Mouse (Mus musculus) thymus, postnatal 36 days (tissue): ENCODE measurements around the gene Cdc45.
A peak's percentile ranks its signal among the peaks of the same experiment; 100 is the strongest.
"Not testable (repeated sequence)": the region's sequence is repeated elsewhere in the genome, so short reads cannot be mapped to it uniquely, and the experiment has no call there.

Experiments used
- DNase-seq, 2 experiments: peaks; one replicate each; pipeline ENCODE4 v3.0.0; 2022; ENCODE audit warnings: mixed read lengths in 2 of 2

Cdc45 gene

DNA sequence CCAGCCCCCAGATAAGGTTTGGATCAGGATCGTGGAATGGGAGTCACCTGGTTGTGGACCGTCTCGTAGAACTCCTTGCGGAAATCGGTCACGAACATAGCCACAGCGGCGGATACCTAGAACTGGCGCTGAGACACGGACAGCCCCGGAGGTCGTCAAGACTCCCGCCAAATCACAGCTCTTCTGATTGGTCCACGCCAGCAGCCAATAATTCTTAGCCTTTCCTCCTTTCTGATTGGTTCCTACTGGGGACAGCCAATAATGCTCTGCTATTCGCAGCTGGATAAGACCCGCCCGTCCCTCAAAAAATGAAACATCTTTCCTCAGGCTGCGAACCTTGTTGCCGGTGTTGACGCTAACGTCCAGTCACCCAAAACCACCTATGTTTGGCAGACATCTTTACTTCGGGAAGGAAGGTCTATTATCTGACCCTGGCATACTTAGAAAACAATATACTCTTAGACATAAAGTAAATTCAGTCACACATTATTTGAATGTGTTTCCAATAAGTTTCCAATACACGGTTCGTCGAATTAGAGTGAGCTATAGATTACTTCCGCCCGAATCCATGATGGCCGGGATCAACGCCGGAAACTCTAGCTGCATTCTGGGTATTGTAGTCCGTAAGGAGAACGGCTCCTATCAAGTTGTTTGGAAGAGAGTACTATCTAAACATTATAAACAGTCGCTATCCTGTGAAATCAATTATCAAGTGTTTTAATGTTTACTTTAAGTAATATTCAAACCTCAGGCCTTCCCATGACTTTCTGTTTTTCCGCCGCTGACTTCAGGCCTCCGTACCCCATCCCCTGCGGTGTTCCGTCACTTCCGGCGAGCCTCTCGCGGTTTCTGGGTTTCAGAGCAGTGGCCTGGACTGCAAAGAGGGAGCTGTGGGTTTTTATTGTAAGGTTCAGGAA lies at the start of gene Cdc45, which contains the start of gene Ufd1:
Gene Cdc45, minus strand, starts transcription at position 520 of the 917 bp plus-strand sequence.
Gene Ufd1, plus strand, starts transcription at position 312 of the 917 bp plus-strand sequence.
- DNase-seq, result peak; percentile 77 to 84

DNA sequence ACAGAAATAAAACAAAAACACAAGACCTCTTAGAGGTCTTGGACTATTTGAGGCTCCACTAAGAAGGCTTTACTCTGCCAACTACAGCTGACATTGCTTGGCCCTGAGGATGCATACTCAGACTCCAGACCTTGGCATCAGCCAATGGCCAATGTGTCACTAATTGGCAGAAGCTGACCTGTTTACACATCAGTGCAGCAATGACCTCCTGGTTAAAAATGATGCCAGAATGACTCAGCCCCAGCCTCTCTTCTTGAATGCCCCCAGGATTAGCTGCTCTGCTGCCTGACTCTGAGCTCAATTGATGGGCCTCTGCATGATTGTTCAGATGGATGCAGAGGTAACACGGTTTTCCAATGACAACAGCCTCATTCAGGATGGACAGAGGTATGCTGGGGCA lies 48.4 kb upstream of the Cdc45 start:
- DNase-seq, result no peak

DNA sequence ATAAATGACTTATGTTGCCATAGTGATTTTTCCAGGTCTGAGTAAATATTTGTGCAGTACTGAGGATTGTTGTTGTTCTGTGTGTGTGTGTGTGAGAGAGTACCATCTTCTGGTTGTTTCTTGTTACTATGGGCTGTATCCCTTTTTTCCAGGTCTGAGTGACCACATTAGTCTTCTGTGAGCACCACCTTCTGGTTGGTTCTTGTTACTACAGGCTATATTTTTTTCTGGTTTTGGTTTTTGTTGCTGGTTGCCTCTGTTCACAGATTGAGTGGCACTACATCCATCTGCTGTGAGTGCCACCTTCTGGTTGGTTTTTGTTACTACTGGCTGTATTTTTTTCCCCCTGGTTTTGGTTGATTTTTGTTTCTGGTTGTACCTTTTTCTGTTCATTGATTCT lies 46.8 kb upstream of the Cdc45 start:
- DNase-seq, result no peak

DNA sequence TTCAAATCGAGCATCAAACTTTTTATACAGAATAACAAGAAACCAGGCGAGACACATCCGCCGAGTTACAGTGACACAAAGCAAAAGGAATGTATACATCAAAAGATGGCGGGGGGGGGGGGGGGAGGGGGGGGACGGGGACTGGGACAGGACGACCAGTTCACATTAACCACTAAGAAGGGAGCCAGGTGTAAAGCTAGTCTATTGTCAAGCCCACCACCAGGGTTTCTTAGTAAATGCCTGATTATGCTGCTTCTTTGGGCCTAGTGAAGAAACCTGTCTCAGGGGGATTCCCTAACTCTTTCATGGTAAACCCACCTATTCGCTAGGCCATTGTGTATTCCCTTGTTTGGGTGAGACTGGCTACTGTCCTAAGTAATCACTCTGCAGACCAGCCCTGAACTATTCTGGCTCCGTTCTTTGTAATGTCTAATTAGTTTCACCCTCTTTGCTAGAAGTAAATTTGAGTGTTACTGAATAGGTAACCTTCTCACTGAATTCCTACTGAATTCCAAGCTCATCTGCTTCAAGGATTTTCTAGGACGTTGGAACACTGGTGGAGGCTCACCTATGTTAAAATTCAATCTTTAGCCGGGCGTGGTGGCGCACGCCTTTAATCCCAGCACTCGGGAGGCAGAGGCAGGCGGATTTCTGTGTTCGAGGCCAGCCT lies 37.9 kb upstream of the Cdc45 start:
- DNase-seq, result not testable (repeated sequence)

DNA sequence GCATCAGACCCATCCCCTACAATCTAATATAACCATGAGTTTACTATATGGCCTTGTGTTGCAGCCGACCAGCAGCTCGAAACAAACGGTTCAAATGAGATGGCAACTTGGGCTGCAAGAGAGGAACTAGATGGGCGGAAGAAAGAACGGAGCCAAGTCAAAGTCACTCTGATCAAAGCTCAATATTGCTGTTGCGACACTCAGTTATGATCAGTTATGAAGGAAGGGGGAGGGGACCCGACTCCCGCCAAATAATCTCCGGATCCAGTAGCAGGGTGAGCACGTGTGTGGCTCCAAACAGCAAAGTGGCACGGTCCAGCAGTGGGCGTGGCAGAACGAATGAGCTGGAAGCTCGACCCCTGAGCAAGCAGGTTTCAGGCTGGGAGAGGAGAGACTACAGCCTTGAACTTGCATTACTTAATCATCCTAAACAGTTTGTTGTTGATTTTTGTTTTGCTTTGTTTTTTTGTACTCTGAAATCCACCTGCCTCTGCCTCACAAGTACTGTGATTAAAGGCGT lies 34.6 kb upstream of the Cdc45 start:
- no peak for DNase-seq

DNA sequence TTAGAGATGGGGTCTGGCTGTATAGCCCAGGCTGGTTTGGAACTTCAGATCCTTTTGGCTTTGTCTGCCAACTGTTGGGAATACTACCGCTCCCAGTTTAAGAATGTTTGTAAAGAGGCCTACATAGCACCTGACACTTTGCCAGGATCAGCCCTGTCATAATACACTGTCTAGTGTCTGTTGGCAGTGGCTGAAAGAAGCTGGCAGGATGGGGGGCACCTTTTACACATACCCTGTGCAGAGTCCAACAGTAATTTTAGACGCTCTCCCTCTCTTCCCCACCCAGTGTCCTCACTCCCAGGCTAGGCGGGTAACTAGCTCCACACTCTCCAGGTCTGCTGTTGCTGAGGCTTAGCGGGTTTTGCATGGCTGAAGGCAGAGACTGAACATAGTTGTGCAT lies 26.6 kb upstream of the Cdc45 start:
- no peak for DNase-seq

DNA sequence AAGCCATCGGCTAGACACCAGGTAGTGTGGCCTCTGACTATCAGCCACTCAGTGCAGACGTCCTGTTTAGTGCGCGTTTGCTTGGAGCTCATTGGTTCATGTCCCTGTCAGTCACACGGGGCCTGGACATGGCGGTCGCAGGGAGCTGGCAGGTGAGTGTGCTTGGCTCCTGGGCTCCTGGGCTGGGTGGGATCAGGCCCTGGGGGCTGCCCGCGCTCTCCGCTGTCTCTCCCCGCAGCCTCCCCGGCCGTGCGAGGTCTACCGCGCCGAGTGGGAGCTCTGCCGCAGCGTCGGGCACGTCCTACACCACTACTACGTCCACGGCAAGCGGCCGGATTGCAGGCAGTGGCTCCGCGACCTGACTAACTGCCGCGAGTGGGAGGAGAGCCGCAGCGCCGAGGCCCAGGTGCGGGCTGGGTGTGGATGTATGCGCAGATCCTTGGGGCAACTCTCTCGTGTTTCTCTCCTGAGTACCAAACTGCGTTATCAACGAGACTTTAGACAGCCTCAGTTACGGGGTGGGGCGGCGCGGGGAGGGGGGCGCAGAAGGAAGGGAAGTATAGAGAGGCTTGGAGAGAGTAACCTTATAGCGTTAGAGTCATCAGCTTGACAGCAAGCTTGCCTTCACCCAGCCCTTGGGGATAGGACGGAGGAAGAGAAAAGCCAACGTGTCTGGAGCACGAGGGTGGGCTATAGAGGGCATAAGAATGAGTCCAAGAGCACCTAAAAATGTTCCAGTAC lies 24.9 kb upstream of the Cdc45 start, which contains the start of the genes 2510002D24Rik and Gm28539:
Gene 2510002D24Rik, plus strand, starts transcription at position 111 of the 741 bp plus-strand sequence.
Gene Gm28539, plus strand, starts transcription at position 117 of the 741 bp plus-strand sequence.
- DNase-seq, result peak; percentile 94 to 95

DNA sequence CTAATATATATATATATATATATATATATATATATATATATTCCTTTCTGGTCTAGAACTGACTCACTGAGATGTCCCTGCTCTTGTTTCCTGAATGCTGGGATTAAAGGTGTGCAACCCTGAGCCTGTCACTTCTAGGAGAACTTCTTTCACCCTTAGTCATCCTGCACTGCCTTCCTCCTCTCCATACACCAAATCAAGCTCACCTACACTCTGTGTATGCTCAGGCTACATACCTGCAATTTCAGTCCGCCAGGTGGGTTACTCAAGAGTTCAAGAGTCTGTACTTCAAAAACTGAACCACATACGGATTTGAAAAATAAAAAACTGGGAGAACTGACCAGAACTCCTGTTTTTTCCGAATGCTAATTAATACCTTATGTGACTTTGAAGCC lies 24.3 kb upstream of the Cdc45 start:
- no peak for DNase-seq

DNA sequence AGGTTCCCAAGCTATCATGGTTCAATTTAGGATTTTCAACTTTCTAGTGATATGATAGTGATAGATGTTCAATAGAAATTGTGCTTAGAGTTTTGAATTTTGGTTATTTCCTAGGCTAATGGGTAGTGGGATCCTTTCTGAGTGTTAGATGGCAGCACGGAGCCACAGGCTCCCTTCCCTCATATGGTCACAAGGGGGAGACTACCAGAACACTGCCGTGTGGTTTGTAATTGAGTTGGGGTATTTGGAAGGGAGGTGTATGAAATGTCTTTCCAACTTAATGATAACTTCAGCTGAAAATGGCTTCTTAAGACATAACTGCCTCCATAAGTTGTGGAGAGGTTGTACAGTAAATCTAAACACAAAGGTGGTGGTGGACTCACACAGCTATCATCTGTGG lies 21.7 kb upstream of the Cdc45 start:
- DNase-seq, result no peak

DNA sequence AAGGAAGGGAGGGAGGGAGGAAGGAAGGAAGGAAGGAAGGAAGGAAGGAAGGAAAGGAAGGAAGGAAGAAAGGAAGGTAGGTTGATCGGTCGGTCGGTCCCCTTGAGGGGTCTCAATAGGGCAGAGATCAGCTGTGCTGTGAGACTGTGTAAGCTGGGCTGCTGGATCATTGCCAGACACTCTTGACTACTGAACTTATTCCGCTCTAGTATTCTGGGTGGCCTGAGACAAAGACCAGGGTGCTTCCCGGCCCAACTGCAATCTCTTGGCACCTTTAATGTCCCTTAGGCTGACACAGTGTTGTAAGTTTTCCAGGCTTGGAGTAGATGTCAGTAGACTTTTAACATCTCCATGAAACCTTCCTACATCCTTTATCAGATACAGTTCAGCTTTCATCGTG lies 17.3 kb upstream of the Cdc45 start:
- DNase-seq, result no peak

DNA sequence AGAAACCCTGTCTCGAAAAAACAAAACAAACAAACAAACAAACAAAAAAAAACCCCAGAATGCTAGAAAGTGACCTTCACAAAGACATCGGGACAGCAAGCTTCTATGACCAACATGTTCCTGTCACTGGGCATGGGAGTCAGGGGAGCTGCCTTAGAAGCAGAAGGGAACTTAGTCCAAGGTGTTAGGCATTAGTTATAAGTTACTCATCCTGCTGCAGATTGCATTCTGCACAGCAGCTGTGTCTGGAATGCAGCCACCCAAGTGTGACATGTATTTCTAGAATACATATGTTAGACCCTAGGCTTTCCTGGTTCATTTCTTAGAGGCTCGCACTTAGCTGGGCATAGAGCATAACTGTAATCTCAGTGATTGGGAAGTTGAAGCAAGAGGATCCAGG lies 16.8 kb upstream of the Cdc45 start:
- DNase-seq, result no peak

DNA sequence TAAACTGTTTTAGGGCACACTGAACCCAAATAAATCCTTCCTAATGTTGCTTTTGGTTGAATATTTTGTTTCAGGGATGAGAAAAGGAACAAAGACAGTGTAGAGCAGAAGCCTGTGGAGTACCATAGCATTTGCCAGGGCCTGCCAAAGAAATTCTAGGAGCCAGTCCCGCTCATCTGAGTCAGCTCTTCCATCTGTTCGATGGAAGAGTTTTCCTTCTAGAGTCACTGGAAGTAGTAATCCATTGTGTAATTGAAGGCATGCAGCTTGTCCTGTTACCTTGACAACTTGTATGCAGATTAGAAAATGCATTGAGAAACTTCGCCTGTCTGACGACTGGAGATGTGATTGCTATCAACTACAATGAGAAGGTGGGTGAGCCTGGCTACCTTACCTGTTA lies 11.1 kb upstream of the Cdc45 start:
- DNase-seq, result no peak

DNA sequence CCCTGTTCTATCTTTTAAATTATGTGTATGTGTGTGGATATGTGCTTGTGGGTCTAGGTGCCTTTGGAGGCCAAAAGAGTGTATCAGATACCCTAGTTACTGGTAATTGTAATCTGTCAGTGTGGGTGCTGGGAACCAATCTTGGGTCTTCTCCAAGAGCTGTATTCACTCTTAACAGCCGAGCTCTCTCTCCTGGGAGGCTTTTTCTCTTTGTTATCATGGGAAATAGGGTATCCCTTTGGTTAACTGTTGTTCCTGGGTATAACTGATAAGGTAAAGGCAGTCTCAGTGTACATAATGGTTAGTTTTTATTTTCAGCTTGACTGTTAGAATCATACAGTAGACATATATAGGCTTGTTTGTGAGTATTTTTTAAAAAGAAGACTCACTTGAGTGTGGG lies 10.6 kb upstream of the Cdc45 start:
- no peak for DNase-seq

DNA sequence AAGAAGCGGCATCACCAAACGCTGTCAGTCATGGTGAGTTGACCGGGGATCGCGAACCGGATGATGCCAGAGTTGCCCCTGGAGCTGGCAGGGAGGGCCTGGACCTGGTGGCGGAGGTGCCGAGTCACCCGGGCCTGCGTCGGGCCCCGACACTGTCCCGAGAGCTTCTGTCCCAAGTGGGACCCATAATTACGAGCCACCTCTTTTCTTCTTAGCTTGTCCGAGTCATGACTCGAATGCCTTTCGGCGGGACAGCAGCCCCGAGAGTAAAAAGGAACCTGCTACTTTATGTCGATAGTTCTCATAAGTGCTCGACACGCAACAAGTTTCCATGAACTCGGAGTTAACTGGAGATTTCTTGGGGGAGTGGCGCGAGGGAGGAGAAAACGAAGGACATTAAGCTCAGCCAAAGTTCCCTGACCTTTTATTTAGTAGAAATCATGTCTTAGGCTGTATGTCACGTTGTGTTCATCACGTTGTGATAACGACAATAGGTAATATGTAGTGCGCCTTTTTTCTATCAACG lies 661 bp upstream of the Cdc45 start:
- DNase-seq, result no peak

DNA sequence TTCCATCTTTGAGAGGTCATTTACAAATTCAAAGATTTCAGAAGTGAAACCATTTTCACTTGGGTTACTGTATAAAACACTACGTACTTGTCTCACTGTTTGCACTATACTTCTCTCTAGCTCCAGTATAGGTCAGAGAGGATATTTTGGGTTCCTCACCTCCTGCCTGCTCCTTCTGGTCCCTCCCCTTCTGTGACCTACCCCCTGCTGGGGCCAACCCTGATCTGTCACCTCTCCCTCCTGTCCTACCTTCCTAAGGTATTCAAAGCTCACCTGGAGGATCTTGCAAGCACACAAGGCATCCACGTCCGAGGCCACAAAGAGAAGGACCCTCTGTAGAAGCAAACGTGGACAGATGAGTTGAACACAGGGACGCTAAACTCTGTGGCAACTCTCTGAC lies 755 bp downstream of the Cdc45 start:
- DNase-seq, result no peak

DNA sequence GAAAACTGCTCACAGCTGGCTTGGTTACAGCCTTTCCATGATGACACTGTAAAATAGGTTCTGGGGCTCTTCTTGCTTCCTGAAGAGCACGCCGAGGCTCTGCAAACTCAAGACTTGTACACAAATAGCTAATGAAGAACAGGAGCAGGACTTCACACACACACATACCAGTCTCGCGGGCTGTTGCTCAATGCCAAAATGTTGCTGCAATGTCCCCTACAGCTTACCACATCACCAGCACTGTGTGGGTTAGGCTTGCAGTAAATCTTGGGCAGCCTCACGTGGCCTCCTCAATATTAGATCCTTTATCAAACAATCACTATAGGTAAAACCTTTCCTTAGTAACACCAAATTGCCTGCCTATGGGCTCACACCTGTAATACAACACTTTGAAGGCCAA lies 2.8 kb downstream of the Cdc45 start:
- no peak for DNase-seq

DNA sequence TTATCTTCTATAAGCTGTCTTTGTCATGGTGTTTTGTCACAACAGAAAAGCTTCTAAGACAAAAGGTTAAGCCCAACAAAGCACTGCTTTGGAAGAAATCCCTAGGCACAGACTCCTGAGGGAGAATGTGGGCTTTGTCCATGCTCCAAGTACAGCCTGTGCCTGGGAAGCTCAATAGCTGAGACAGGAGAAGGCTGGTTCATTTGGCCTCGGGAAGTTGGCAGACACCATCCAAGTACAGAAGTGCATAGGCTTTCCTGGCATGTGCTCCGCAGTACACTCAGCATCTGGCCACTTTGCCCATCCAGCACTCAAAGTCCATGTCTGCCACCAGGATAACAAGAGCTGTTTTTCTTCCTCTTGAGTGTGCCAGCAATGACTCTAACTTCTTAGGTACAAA lies 6.0 kb downstream of the Cdc45 start:
- DNase-seq, result no peak

DNA sequence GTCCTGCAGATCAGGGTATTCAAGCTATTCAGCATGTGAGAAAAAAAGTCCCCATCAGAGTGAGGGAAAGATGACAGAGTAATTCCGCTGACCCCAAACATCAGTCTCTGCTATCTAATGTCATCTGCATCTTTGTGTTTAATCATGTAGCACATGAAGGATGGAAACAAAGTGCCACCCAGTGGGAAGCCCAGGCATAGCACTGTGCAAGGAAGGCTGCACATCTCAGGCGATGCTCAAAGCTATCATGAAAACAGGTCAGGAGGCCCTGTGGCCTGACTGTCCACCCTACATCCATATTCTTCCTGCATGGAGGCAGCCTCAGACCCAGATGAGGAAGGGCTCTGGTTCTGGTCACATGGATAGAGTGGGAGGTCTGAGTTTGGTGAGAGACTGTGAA lies 12.9 kb downstream of the Cdc45 start:
- peak; percentile 16 to 22 for DNase-seq

DNA sequence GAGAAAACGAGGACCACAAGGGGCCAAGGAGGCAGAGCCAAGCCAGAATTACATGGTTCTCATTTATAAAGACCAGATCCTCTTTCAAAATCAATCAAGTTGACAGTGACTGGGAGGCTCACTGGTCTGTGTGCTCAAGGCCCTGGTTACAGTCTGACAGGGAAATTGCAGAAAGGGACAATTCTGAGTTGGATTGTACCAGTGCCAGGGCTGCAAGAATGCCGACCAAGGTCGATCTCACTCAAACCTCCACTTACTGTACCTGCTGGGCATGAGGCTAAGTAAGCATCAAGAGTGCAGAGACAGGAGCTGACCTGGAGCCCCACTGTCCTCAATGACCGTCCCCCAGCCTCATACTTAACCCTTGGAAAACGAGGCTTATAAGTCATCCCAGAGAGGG lies 13.6 kb downstream of the Cdc45 start:
- DNase-seq, result no peak

DNA sequence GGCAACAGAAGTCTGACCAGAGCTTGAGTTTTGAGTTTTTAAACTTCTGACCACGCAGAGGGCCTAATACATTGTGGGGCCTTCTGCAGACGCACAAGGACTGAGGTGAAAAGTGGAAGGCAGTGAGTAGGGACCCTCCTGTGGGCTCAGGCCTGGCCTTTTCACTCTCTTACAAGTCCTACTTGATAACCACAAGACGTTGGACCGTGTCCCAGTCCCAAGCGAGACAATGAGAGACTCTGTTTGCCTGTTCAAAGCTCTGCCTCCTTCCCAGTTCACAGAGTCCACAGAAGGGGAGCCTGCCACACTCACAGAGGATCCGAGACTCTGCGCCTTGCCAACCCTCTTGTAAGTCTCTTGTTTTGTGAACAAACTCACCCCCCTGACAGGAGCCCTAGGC lies 15.1 kb downstream of the Cdc45 start:
- DNase-seq, result no peak

DNA sequence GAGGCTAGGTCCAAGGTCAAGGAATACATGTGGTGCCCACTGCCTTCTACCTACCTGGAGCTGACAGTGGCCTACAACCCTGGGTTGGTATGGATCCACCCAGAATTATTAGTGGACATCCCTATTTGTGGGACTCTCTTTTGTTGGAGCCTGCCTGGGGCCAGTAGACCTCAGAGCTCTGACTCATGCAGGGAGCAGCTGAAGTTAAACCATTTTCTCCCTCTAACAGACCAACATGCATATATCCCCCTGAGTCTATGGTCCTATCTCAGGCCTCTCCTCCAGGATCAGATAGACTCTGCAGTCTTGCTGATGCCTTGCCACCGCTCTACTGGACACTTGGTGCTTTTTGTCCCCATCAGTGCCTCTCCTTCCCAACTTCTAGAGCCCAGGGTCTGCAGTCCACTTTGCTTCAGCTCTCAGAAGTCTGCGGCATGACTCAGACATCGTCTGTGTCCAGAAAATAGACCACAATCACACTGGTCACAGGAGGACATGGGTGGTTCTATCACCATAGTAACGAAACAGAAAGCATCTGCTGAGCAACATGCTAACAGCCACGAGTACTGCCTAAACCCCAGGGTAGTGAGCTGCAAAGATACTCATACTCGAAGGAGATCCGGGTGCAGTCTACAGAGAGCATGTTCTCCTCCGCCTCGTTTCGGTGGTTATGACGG lies 16.4 kb downstream of the Cdc45 start:
- DNase-seq, result no peak
